Mouse (Mus musculus): Measurements from ENCODE around the gene Dffb. TPM values are rescaled to one million over a fixed set of nuclear protein-coding genes. Genes with fewer than 3 reads are reported as not detected.

The Dffb gene
- total and polyA plus RNA-seq, 3 experiments = 25.1 to 25.2 TPM; not detected in 1

- Histone ChIP-seq H3K9ac (ENCODE audit: control insufficient read depth, low read depth, low read length, poor library complexity, severe bottlenecking) (peak within 1 kb of the TSS; percentile 97), H3K27me3 (ENCODE audit: control insufficient read depth in 1 of 2, insufficient read depth in 2 of 2, low read length in 2 of 2) (no peaks in the 10 kb centered on the region), H3K4me1 (ENCODE audit: control insufficient read depth in 1 of 2, insufficient read depth in 2 of 2, low read length in 2 of 2) (peaks cover 3 to 19% of the 10 kb centered on the region in 2 experiments; a peak in 3 of 4 replicates), H3K9me3 (replicated peaks; ENCODE audit: insufficient read depth, low read length) (no peaks in the 10 kb centered on the region), H3K79me2 (ENCODE audit: control insufficient read depth, insufficient read depth, low read length, poor library complexity) (peaks cover 10% of the 10 kb centered on the region; the same call in 1 of the 2 replicates), H3K27ac (ENCODE audit: control insufficient read depth, low read depth, low read length) (peak within 1 kb of the TSS; percentile 98), H3K36me3 (ENCODE audit: control insufficient read depth in 1 of 2, insufficient read depth in 2 of 2, low read length in 2 of 2) (peaks cover 0 to 11% of the 10 kb centered on the region in 2 experiments; a peak in 2 of 4 replicates), H3K4me3 (ENCODE audit: control insufficient read depth in 1 of 2, insufficient read depth in 1 of 2, low read depth in 2 of 2, low read length in 2 of 2) (peak within 1 kb of the TSS; percentile 66 to 88)
- DNase-seq (ENCODE audit: low read depth, low spot score) = peak; percentile 98
- TF ChIP-seq ZMIZ1 (IDR thresholded peaks at IDR 0.05; ENCODE audit: low read depth, low read length) (no peak), POLR2A (IDR thresholded peaks at IDR 0.05; ENCODE audit: control insufficient read depth in 1 of 2, insufficient read depth in 1 of 2, low read depth in 1 of 2, low read length in 2 of 2, poor library complexity in 1 of 2) (peak in 1 of 2 experiments; percentile 27; a peak in 1 of 4 replicates), MYB (IDR thresholded peaks at IDR 0.05; ENCODE audit: low read depth, low read length) (no peak), SMC3 (IDR thresholded peaks at IDR 0.05; ENCODE audit: low read depth, low read length) (no peak), POLR2AphosphoS2 (IDR thresholded peaks at IDR 0.05; ENCODE audit: low read length) (no peak; the same call in 1 of the 2 replicates), USF2 (IDR thresholded peaks at IDR 0.05; ENCODE audit: borderline replicate concordance in 1 of 2, insufficient read depth in 1 of 2, low read depth in 1 of 2, low read length in 2 of 2) (peak; percentile 43 to 78; a peak in 2 of 4 replicates), E2F4 (IDR thresholded peaks at IDR 0.05; ENCODE audit: borderline replicate concordance, low read depth, low read length) (peak; percentile 96; the same call in 1 of the 2 replicates), NELFE (IDR thresholded peaks at IDR 0.05; ENCODE audit: low read depth, low read length) (peak; percentile 39), ZKSCAN1 (IDR thresholded peaks at IDR 0.05; ENCODE audit: low read depth, low read length) (no peak), GATA1 (IDR thresholded peaks at IDR 0.05; ENCODE audit: low read depth, low read length) (no peak), HCFC1 (IDR thresholded peaks at IDR 0.05; ENCODE audit: low read depth, low read length) (peak; percentile 94), MAZ (IDR thresholded peaks at IDR 0.05; ENCODE audit: low read depth, low read length) (peak; percentile 50), JUND (IDR thresholded peaks at IDR 0.05; ENCODE audit: low read depth, low read length) (no peak), MEF2A (IDR thresholded peaks at IDR 0.05; ENCODE audit: extremely low read depth, insufficient replicate concordance, low read depth, low read length, poor library complexity, severe bottlenecking) (no peak), GABPA (IDR thresholded peaks at IDR 0.05; ENCODE audit: low read depth, low read length) (no peak), ETS1 (IDR thresholded peaks at IDR 0.05; ENCODE audit: low read depth, low read length) (no peak; the same call in 1 of the 2 replicates), CHD1 (IDR thresholded peaks at IDR 0.05; ENCODE audit: low read depth, low read length) (0 out of 2 replicates have a peak, but pooled peaks have one; percentile 75), KAT2A (conservative IDR thresholded peaks at IDR 0.05; ENCODE audit: low read depth, low read length) (no peak; the same call in 1 of the 2 replicates), ZC3H11A (IDR thresholded peaks at IDR 0.05; ENCODE audit: low read depth, low read length) (no peak), MXI1 (IDR thresholded peaks at IDR 0.05; ENCODE audit: low read depth, low read length) (peak; percentile 71), UBTF (IDR thresholded peaks at IDR 0.05; ENCODE audit: borderline replicate concordance, insufficient read depth, low read depth, low read length) (no peak; the same call in 1 of the 2 replicates), SIN3A (IDR thresholded peaks at IDR 0.05; ENCODE audit: low read length) (peak; percentile 61), ZNF384 (IDR thresholded peaks at IDR 0.05; ENCODE audit: low read depth, low read length) (no peak), MYC (IDR thresholded peaks at IDR 0.05; ENCODE audit: low read depth, low read length) (peak; percentile 72), ELF1 (IDR thresholded peaks at IDR 0.05; ENCODE audit: low read depth, low read length) (no peak; the same call in 1 of the 2 replicates), RCOR1 (IDR thresholded peaks at IDR 0.05; ENCODE audit: low read depth, low read length) (peak; percentile 59; the same call in 1 of the 2 replicates), TCF12 (IDR thresholded peaks at IDR 0.05; ENCODE audit: low read depth, low read length) (peak; percentile 15), MAX (IDR thresholded peaks at IDR 0.05; ENCODE audit: low read length) (peak; percentile 95), TAL1 (IDR thresholded peaks at IDR 0.05; ENCODE audit: low read length) (no peak), BHLHE40 (IDR thresholded peaks at IDR 0.05; ENCODE audit: borderline replicate concordance, low read depth, low read length) (peak; percentile 87; the same call in 1 of the 2 replicates), NRF1 (IDR thresholded peaks at IDR 0.05; ENCODE audit: insufficient read depth, low read depth, low read length, poor library complexity, severe bottlenecking) (peak; percentile 60), USF1 (IDR thresholded peaks at IDR 0.05; ENCODE audit: low read depth, low read length) (peak; percentile 98), CHD2 (IDR thresholded peaks at IDR 0.05; ENCODE audit: low read length) (no peak; the same call in 1 of the 2 replicates), POLR2AphosphoS5 (IDR thresholded peaks at IDR 0.05; ENCODE audit: borderline replicate concordance, low read depth, low read length) (no peak)
Measured at GRCm38 (mm10) chr4:153956569-153957405, 18.1 kb downstream of the Dffb start, which contains the start of gene A430005L14Rik. TSS of gene A430005L14Rik (plus strand) at chr4:153957237.

Data from MEL (cell line).